Mouse (Mus musculus): ENCODE results near the gene Ctnna3.

DNA sequence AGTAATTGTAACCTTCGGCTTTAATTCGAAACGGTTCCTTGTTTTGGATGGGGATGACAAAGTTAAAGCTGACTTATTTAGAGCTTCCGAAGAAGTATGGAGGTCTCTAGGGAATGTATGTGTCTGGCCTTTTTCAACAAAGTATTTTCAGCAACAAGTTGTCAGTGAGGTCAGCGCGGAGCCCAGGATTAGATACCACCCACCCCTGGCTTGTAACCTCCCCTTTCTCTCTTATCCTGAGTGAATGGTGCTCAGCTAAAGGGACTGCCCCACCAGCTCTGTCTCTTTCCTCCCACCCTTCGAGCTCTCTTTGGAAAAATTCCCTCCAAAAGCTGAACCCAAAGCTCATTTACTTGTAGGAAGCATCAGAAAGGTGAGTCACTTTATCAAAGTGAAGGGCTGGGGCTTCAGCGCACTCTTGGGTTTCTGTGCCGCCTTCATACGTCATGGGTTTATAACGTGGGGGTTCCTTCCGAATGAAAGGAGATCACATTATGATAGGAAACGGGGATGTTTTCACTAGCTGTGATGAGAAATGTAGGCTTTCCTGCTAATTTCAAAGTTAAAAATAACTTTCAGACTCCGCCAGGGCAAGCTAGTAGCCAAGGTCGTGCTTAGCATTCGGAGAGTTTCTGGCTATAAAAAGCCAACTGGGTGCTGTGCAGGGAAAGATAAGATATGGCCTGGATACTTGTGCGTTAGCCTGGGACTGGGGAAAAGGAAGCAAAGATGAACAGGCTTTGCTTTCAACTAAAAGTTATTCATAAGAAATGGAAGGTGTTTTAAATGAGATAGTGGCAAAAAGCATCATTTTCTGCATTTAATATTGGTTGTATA, 27.6 kb downstream of the Ctnna3 start:
- no peak for TF ChIP-seq CTCF (IDR thresholded peaks at IDR 0.05; ENCODE audit: borderline replicate concordance, insufficient read depth, low read depth, low read length)
- TF ChIP-seq POLR2A (IDR thresholded peaks at IDR 0.05; ENCODE audit: borderline replicate concordance, insufficient read depth, low read length), result no peak
